Mouse (Mus musculus) inflammation-experienced regulatory T-cells, adult 6 months (primary cell): ENCODE results near the gene Lman1l. TPM values are rescaled to one million over a fixed set of nuclear protein-coding genes. Genes with fewer than 3 reads are reported as not detected.
A peak's percentile ranks its signal among the peaks of the same experiment; 100 is the strongest.

Source experiments
- ATAC-seq: one replicate; pipeline ENCODE4 v1.8.0; 2017
- polyA plus RNA-seq, 3 experiments: library from polyadenylated mRNA; unstranded; fragments of 100-300 nt; shearing (Covaris generic); gene quantifications; one replicate each; pipeline ENCODE4 v1.2.1; 2017

Gene Lman1l
- polyA plus RNA-seq, 3 experiments from 2014 or later, result 0.23 to 0.97 (median 0.40) TPM

GRCm38 (mm10) chr9:57577144-57577849 is 43.3 kb downstream of the Lman1l start:
- ATAC-seq, result peak; percentile 32

GRCm38 (mm10) chr9:57575577-57575976 is 45.0 kb downstream of the Lman1l start:
- ATAC-seq, result no peak

- ATAC-seq, result no peak
Measured at GRCm38 (mm10) chr9:57574397-57574796, 46.2 kb downstream of the Lman1l start.

GRCm38 (mm10) chr9:57568500-57568899 is 52.1 kb downstream of the Lman1l start:
- no peak for ATAC-seq

GRCm38 (mm10) chr9:57566846-57567245 is 53.7 kb downstream of the Lman1l start:
- ATAC-seq, result no peak

GRCm38 (mm10) chr9:57565741-57566221 is 54.8 kb downstream of the Lman1l start:
- no peak for ATAC-seq

GRCm38 (mm10) chr9:57564609-57565008 is 56.0 kb downstream of the Lman1l start:
- no peak for ATAC-seq

- no peak for ATAC-seq
Measured at GRCm38 (mm10) chr9:57562896-57563372, 57.6 kb downstream of the Lman1l start.

GRCm38 (mm10) chr9:57561711-57562099 is 58.9 kb downstream of the Lman1l start:
- ATAC-seq, result no peak

GRCm38 (mm10) chr9:57560861-57561710 is 59.5 kb downstream of the Lman1l start, which contains the start of gene Scamp2:
Gene Scamp2, plus strand, starts transcription at chr9:57560943.
- ATAC-seq, result peak; percentile 95

- no peak for ATAC-seq
Measured at GRCm38 (mm10) chr9:57560263-57560662, 60.3 kb downstream of the Lman1l start.

- ATAC-seq, result no peak
Measured at GRCm38 (mm10) chr9:57559568-57559967, 61.0 kb downstream of the Lman1l start.

GRCm38 (mm10) chr9:57558625-57559024 is 61.9 kb downstream of the Lman1l start:
- no peak for ATAC-seq

- no peak for ATAC-seq
Measured at GRCm38 (mm10) chr9:57557215-57557614, 63.4 kb downstream of the Lman1l start.

Other genes with a start within 250 kb of the Lman1l start
- gene Ppcdc, start 180.7 kb downstream of the Lman1l start, polyA plus RNA-seq, result 100 to 1,000 TPM in 2 of 3 experiments, 10 to 100 TPM in 1; 65.2 to 228 (median 153) TPM
- not detected for gene Scamp5, start 152.7 kb downstream of the Lman1l start, polyA plus RNA-seq
- gene Rpp25, start 116.7 kb downstream of the Lman1l start, polyA plus RNA-seq, result not detected
- 100 to 1,000 TPM; 223 to 469 (median 223) TPM for gene Cox5a, start 99.5 kb downstream of the Lman1l start, polyA plus RNA-seq
- gene Fam219b, start 83.2 kb downstream of the Lman1l start, polyA plus RNA-seq, result 10 to 100 TPM; 19.6 to 40.2 (median 32.7) TPM
- 10 to 100 TPM; 14.3 to 16.0 (median 14.7) TPM for gene Mpi, start 68.0 kb downstream of the Lman1l start, polyA plus RNA-seq
- gene Scamp2, start 59.8 kb downstream of the Lman1l start, polyA plus RNA-seq, result 10 to 100 TPM; 81.3 to 95.1 (median 84.9) TPM
- 10 to 100 TPM; 31.1 to 35.4 (median 32.0) TPM for gene Ulk3, start 31.3 kb downstream of the Lman1l start, polyA plus RNA-seq
- gene Cplx3, start 14.5 kb downstream of the Lman1l start, polyA plus RNA-seq, result not detected
- 100 to 1,000 TPM; 113 to 133 (median 122) TPM for gene Csk, start 32.9 kb upstream of the Lman1l start, polyA plus RNA-seq
- not detected for gene Cyp1a2, start 62.9 kb upstream of the Lman1l start, polyA plus RNA-seq
- gene Cyp1a1, start 67.2 kb upstream of the Lman1l start, polyA plus RNA-seq, result under 1 TPM in 2 of 3 experiments, not detected in 1; 0.21 TPM
- gene Edc3, start 87.8 kb upstream of the Lman1l start, polyA plus RNA-seq, result 10 to 100 TPM; 22.7 to 32.1 (median 29.1) TPM
- gene Clk3, start 145.1 kb upstream of the Lman1l start, polyA plus RNA-seq, result 100 to 1,000 TPM in 1 of 3 experiments, 10 to 100 TPM in 2; 75.8 to 110 (median 88.0) TPM
- 10 to 100 TPM; 12.8 to 26.9 (median 20.9) TPM for gene Arid3b, start 216.0 kb upstream of the Lman1l start, polyA plus RNA-seq